Mouse (Mus musculus) testis, adult 2 months (tissue): Measurements from ENCODE around the gene Rfx2.

Experiments used
- CTCF ChIP-seq: fragments of 200-500 bp; IDR thresholded peaks from 2 replicates; pipeline ENCODE4 v1.5.1; 2012; ENCODE audit warnings: low read depth, mild to moderate bottlenecking, inconsistent platforms, low read length, moderate library complexity; ENCODE audit not compliant: control insufficient read depth, insufficient read depth, insufficient replicate concordance
- POLR2A ChIP-seq: fragments of 200-500 bp; IDR thresholded peaks from 2 replicates; pipeline ENCODE4 v1.6.1; 2012; ENCODE audit warnings: low read depth, mild to moderate bottlenecking, inconsistent platforms, low read length, moderate library complexity; ENCODE audit not compliant: control insufficient read depth

DNA sequence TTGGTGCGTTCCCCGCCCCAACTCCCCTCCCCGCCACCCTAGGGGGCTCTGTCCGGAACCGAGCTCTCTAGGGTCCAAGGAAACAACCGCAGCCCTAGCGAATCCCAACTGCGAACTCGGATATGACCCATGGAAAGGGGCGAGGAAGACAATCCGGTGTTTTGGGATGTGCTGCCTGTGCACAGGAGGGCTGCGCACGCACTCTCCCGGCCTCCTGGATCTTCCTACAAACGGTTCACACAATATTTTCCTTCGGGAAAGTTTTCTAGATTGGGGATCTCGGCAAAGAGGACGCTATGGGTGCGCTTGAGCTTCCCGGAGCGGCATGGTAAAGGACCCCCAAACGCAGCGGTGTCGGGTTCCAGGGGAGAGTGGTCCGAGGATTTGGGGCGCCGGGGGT is 1.0 kb downstream of the Rfx2 start:
- no peak for TF ChIP-seq CTCF
- TF ChIP-seq POLR2A, result no peak
